Mouse (Mus musculus): Measurements from ENCODE around the gene Moap1. TPM values are rescaled to one million over a fixed set of nuclear protein-coding genes. Genes with fewer than 3 reads are reported as not detected.

Gene Moap1
- polyA plus RNA-seq, 1 experiment: 8.8 TPM

DNA sequence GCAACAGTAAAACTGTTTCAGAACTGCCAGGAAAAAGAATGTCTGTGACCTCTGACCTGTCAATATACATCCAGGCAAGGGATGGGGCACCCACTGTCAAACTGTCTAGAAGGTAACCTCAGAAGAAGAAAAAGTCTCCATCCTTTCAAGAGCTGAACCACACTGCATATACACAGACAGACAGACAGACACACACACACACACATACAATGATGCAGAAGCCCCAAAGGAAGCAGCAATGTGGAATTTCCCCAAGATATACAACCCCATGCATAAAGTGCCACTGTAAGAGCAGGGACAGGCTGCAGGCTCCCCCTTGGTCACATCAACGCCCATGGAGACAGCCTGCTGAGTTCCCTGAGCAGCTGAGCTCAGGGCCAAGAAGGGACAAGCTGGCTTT, 44.3 kb downstream of the Moap1 start:
- TF ChIP-seq POLR2A (IDR thresholded peaks at IDR 0.05; ENCODE audit: control insufficient read depth, low read depth, low read length) (no peak), CTCF (IDR thresholded peaks at IDR 0.05; ENCODE audit: control insufficient read depth, insufficient read depth, insufficient replicate concordance, low read depth, low read length) (no peak)
- Histone ChIP-seq H3K36me3 (ENCODE audit: control insufficient read depth, insufficient read depth, low read length) (no peaks in the 10 kb centered on the region), H3K4me3 (ENCODE audit: control insufficient read depth, low read depth, low read length) (no peak overlapping the region), H3K27me3 (ENCODE audit: control insufficient read depth, insufficient read depth, low read length) (no peaks in the 10 kb centered on the region), H3K27ac (ENCODE audit: control insufficient read depth, insufficient read depth, low read depth, low read length) (no peak overlapping the region), H3K4me1 (ENCODE audit: control insufficient read depth, insufficient read depth, low read length) (peaks cover 37% of the 10 kb centered on the region)

DNA sequence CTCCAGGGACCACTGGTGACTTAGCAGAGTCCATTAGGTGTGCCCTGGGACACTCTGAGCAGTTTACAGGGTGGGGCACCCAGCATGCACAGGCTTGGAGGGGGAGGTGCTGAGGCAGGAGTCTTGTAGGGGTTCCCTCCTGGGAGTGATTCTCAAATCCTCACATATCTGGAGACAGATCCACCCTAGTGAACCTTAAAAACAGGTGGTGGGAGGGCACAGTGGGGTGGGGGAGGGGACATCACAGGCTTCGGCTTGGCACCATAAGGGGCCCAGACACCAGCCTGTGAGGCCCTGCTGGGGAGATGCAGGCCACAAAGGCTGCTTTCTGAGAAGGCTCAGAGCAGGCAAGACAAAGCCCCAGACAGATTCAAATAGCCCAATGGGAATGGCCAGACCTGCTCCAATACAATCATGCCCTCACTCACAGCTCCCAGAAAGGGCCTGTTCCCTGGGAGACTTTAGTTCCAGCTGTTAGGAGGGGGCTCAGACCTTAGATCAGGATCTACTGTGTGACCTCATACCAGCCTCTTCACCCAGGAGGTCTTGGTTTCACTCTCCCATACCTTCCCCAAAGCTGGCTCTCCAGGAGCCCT, 45.3 kb downstream of the Moap1 start:
- H3K4me1 ChIP-seq (ENCODE audit: control insufficient read depth, insufficient read depth, low read length): peaks cover 28% of the 10 kb centered on the region
- H3K4me3 ChIP-seq (ENCODE audit: control insufficient read depth, low read depth, low read length): no peak overlapping the region
- no peaks in the 10 kb centered on the region for H3K27me3 ChIP-seq (ENCODE audit: control insufficient read depth, insufficient read depth, low read length)
- H3K36me3 ChIP-seq (ENCODE audit: control insufficient read depth, insufficient read depth, low read length): no peaks in the 10 kb centered on the region
- no peak overlapping the region for H3K27ac ChIP-seq (ENCODE audit: control insufficient read depth, insufficient read depth, low read depth, low read length)
- TF ChIP-seq CTCF (IDR thresholded peaks at IDR 0.05; ENCODE audit: control insufficient read depth, insufficient read depth, insufficient replicate concordance, low read depth, low read length) (no peak), POLR2A (IDR thresholded peaks at IDR 0.05; ENCODE audit: control insufficient read depth, low read depth, low read length) (no peak)

DNA sequence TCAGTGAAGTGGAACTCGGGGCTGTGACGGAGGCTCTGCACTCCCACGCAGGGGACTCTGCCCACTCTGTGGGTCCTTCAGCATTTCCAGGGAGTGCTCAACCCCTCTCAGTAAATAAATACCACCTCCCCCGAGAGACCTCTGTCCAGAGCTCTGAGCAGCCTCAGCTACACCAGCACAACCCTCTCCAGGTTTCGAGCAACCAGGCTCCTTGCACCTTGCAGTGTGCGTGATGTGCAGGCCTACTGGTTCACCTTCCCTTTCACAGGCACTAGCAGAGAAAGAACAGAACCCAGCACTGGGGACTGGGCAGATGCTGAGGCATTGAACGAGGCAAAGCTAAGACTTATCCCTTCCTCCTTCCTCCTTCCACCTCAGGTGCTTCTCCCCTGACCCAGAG, 46.1 kb downstream of the Moap1 start:
- no peak overlapping the region for H3K4me3 ChIP-seq (ENCODE audit: control insufficient read depth, low read depth, low read length)
- no peaks in the 10 kb centered on the region for H3K27me3 ChIP-seq (ENCODE audit: control insufficient read depth, insufficient read depth, low read length)
- peaks cover 20% of the 10 kb centered on the region for H3K4me1 ChIP-seq (ENCODE audit: control insufficient read depth, insufficient read depth, low read length)
- no peak for TF ChIP-seq CTCF (IDR thresholded peaks at IDR 0.05; ENCODE audit: control insufficient read depth, insufficient read depth, insufficient replicate concordance, low read depth, low read length)
- TF ChIP-seq POLR2A (IDR thresholded peaks at IDR 0.05; ENCODE audit: control insufficient read depth, low read depth, low read length): no peak
- H3K27ac ChIP-seq (ENCODE audit: control insufficient read depth, insufficient read depth, low read depth, low read length): no peak overlapping the region
- H3K36me3 ChIP-seq (ENCODE audit: control insufficient read depth, insufficient read depth, low read length): no peaks in the 10 kb centered on the region

DNA sequence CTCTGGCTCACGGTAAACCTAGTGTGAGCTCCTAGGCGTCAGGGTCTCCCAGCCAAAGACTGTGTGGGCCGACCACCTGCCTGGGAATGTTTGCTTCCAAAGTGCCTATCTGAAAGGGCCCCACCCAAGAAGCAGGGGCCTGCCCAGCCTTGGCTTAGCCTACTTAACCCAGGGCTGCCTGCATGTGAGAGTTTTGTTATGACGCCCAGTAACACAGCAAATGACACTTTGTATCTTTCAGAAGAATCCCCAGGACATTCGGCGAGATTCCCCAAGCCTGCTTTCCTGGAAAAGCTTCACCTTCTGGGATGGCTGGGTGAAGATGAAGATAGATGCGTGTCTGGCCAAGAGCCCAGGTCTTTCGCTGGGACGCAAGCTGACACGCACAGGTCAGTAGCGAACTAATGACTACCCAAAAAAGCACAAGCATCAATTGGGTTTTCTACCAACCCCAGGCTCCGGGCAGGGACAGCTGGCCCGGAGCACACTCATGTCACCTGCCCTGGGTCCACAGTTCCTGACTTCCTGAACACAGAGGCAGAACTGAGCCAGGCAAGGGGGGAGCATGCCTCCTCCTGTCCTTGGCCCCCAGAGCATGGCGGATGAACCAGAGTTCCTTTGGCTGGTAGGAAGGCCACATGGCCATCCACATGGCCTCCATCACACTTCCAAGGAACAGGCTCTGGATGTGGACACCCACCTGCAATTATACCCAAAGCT, 46.7 kb downstream of the Moap1 start:
- Histone ChIP-seq H3K4me1 (ENCODE audit: control insufficient read depth, insufficient read depth, low read length) (peaks cover 17% of the 10 kb centered on the region), H3K27me3 (ENCODE audit: control insufficient read depth, insufficient read depth, low read length) (no peaks in the 10 kb centered on the region), H3K36me3 (ENCODE audit: control insufficient read depth, insufficient read depth, low read length) (no peaks in the 10 kb centered on the region), H3K27ac (ENCODE audit: control insufficient read depth, insufficient read depth, low read depth, low read length) (no peak overlapping the region), H3K4me3 (ENCODE audit: control insufficient read depth, low read depth, low read length) (no peak overlapping the region)
- no peak for TF ChIP-seq CTCF (IDR thresholded peaks at IDR 0.05; ENCODE audit: control insufficient read depth, insufficient read depth, insufficient replicate concordance, low read depth, low read length)
- TF ChIP-seq POLR2A (IDR thresholded peaks at IDR 0.05; ENCODE audit: control insufficient read depth, low read depth, low read length): no peak

DNA sequence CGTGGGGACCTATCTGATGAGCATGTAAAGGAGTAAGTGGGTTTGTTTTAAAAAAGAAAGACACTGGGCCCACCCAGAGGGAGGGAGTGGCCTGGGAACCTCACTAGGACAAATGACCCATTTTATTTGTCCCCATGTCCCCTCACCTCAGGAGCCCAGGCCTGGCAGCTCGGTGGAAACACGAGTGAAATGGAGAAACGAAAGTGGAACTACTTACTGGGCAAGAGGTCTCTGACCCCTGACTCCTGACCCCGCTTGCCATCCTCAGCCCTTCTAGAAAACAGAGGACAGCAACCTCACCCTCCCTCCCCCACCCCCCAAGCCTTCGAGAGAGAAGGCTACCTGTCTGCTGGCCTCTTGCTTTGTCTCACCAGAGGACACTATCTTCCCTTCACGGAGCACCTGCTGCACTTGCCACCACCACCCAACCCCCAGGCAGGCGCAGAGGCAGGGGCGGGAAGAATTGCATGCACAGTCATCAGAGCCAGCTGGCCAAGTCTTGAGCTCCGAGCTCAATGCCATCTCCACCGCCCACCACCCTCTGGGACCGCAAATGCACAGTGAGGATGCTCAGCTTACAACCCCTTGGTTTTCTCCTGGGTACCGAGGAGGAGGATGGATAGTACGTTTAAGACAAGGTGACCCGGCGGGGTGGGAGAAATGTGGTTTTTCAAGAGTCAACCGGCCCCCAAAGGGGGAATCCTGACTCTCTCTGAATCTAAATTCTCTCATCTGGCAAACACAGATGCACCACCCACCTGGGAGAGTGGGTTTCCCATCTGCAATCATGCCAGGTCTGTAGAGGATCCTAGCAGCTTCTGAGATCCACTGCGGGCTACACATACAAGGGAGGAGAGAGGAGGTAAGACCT, 47.9 kb downstream of the Moap1 start:
- Histone ChIP-seq H3K27me3 (ENCODE audit: control insufficient read depth, insufficient read depth, low read length) (no peaks in the 10 kb centered on the region), H3K27ac (ENCODE audit: control insufficient read depth, insufficient read depth, low read depth, low read length) (no peak overlapping the region), H3K4me3 (ENCODE audit: control insufficient read depth, low read depth, low read length) (no peak overlapping the region), H3K36me3 (ENCODE audit: control insufficient read depth, insufficient read depth, low read length) (no peaks in the 10 kb centered on the region), H3K4me1 (ENCODE audit: control insufficient read depth, insufficient read depth, low read length) (peaks cover 19% of the 10 kb centered on the region)
- TF ChIP-seq CTCF (IDR thresholded peaks at IDR 0.05; ENCODE audit: control insufficient read depth, insufficient read depth, insufficient replicate concordance, low read depth, low read length) (no peak), POLR2A (IDR thresholded peaks at IDR 0.05; ENCODE audit: control insufficient read depth, low read depth, low read length) (no peak)

Other genes with a start within 250 kb of the Moap1 start
- 8.5 and 14.1 TPM in 2 replicates for gene Chga, start 188.7 kb downstream of the Moap1 start, polyA plus RNA-seq (2012; rRNA removed)
- 32.3 and 35.2 TPM in 2 replicates for gene Itpk1, start 38.7 kb downstream of the Moap1 start, polyA plus RNA-seq (2012; rRNA removed)
- 0.90 and 1.1 TPM in 2 replicates for gene Tmem251, start 101 bp upstream of the Moap1 start, polyA plus RNA-seq (2012; rRNA removed)
- gene Gm28051, start 14.1 kb upstream of the Moap1 start, polyA plus RNA-seq (2012; rRNA removed): 3.6 and 4.5 TPM in 2 replicates
- gene Gon7, start 14.1 kb upstream of the Moap1 start, polyA plus RNA-seq (2012; rRNA removed): 11.0 and 11.2 TPM in 2 replicates
- gene Ubr7, start 14.3 kb upstream of the Moap1 start, polyA plus RNA-seq (2012; rRNA removed): 44.5 and 47.2 TPM in 2 replicates
- gene Gm20604, start 15.0 kb upstream of the Moap1 start, polyA plus RNA-seq (2012; rRNA removed): 28.7 and 31.3 TPM in 2 replicates
- 21.5 and 21.9 TPM in 2 replicates for gene Btbd7, start 134.8 kb upstream of the Moap1 start, polyA plus RNA-seq (2012; rRNA removed)
- 455 and 485 TPM in 2 replicates for gene Cox8c, start 155.7 kb upstream of the Moap1 start, polyA plus RNA-seq (2012; rRNA removed)
- 1.2 and 2.0 TPM in 2 replicates for gene Unc79, start 205.2 kb upstream of the Moap1 start, polyA plus RNA-seq (2012; rRNA removed)